Mouse (Mus musculus): ENCODE measurements around the gene Setdb1.

Setdb1 gene

DNA sequence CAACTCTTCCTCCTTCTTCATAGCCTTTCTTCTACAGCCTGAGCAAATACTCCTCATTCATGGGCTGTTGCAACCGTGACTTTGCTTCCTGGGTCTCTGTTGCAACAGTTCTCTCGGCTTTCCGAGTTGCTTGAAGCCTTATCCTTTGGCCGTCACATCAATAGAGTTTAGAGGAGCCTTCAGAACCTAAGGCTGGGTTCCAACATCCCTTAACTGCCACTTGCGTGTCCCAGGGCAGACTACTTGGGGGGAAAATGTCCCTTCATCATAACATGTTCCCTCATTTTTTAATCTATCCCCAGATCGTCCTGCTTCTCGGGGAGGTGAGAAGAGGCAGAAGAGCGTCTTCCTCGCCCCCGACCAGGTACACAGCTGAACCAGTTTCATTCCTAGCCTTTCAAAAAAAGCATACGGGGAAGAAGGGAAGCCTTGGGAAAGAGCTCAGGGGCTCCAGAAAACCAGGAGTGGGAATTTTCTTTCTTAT lies 74.6 kb downstream of the Setdb1 start:
- in situ Hi-C loops (cut with MboI; ENCODE audit: low pct_unique_long_range_greater_than_20kb in 1 of 2, low sequenced_read_pairs in 2 of 2, unreplicated experiment in 1 of 2): no loop called here

DNA sequence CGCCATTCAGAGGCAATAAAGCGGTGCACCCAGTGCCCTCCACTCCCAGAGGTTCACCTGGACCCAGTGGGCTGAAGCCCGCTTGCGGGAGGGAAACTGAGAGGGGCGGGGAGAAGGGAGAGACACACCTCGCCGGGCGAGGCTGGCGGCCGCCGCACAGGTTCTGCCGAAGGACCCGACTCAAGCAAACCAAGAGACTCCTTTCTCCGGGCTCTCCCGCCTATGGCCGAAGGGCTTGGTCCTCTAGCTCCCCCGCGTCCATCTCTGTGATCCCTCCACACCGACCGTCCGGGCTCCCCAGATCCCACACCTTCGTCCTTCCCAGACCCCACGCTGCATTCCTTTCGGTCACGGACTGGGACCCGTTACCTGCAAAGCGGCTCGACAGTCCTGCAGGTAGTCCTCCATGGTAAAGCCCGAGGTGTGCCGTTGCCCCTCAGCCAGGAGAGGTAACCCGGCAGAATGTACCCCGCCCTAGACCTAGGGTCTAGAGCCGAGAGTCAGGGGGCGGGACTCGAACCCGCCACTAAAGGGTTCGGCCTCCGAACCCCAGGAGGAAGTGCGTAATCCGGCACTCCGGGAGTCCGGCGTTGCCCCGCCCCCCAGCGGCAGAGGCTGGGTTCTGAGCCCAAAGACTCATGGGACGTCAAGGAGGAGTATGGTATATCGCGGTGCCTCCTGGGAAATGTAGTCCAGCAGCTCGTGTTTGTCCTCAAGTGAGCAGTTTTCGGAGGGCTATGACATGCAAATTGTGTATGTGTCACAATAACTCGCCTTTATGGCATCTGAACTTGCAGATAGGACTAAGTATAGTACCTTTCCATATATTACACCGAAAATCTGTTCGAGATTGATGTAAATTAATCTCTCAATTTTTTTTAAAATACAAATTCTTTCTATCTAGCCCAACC lies 75.5 kb downstream of the Setdb1 start, which contains the start of the genes Mindy1 and Prune1:
Gene Mindy1, plus strand, starts transcription at position 130 of the 911 bp plus-strand sequence.
Gene Prune1, minus strand, starts transcription at position 861 of the 911 bp plus-strand sequence.
- in situ Hi-C loops (cut with MboI; ENCODE audit: low pct_unique_long_range_greater_than_20kb in 1 of 2, low sequenced_read_pairs in 2 of 2, unreplicated experiment in 1 of 2): no loop called here

DNA sequence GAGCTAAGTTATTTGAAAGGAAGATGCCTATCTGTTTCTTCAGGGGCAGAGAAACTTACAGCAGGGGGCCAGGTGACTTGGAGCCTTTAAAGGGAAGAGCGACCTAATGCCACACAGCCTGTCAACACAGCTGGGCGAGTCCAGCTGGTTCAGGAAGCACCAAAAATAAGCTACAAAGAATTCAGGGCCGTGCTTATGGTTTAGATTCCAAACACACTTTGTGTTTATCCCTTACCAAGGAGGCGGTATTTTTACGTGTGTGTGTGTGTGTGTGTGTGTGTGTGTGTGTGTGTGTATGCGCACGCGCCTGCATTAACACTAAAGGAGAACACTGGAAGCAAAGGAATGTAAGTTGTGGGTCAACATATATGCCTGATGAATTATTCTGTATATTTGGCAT lies 76.3 kb downstream of the Setdb1 start:
- in situ Hi-C loops (cut with MboI; ENCODE audit: low pct_unique_long_range_greater_than_20kb in 1 of 2, low sequenced_read_pairs in 2 of 2, unreplicated experiment in 1 of 2): no loop called here

DNA sequence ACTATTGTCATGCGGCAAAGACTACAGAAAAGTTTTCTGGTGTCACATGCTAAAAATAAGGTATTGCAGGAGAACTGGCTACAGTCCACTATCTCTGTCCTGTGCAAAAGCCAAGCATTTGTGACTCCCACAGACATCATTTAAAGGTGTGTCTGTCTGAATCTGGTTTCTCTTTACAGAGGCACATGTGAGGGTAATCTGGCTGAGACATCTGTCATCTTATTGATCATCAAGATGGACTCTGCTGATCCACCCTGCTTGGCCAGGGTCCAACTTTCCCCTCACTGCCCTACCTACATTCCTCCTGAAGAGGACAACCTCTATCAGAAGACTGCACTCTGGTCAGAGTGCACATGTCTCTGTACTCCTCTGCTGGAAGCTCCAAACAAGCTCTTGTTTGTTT lies 79.9 kb downstream of the Setdb1 start:
- in situ Hi-C loops (cut with MboI; ENCODE audit: low pct_unique_long_range_greater_than_20kb in 1 of 2, low sequenced_read_pairs in 2 of 2, unreplicated experiment in 1 of 2): no loop called here

DNA sequence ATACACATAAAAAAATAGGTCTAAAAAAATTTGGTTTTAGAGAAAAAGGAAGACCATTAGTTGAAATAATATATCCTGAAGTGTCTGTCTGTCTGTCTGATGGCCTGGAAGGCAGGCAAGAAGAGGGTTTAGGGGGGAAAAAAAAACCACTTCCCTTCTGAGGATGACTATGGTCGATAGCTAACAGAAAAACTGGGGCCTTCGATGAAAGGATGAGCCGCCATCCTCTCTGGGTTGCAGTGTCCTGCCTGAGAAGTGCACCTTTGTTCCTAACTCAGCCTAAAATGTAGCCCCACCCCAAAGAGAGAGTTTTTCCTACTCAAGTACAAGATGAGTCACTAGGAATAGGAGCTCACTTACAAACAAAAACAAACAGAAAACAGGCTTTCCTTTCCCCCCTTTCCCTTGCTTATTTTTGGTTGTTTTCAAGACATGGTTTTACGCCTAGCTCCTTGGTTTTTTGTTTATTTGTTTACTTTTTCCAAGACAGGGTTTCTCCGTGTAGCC lies 80.5 kb downstream of the Setdb1 start:
- in situ Hi-C loops (cut with MboI; ENCODE audit: low pct_unique_long_range_greater_than_20kb in 1 of 2, low sequenced_read_pairs in 2 of 2, unreplicated experiment in 1 of 2): no loop called here

DNA sequence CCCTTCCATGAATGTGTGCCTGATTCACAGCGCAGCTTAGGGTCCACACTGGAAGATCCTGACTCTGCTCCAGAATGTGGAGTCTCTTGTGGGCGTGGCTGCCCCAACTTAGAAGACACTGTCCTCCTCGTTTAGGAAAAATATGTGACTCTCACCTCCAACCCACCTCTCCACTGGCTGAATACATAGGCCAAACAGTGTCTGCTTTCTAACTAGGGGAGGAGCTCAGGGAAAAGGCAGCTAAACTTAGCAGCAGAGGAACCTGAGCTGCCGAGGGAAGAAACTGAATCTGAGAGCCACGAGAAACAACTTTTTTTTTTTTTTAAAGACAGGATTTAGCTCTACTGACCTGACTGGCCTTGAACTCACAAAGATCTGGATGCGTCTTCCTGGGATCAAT lies 81.8 kb downstream of the Setdb1 start:
- in situ Hi-C loops (cut with MboI; ENCODE audit: low pct_unique_long_range_greater_than_20kb in 1 of 2, low sequenced_read_pairs in 2 of 2, unreplicated experiment in 1 of 2): no loop called here

DNA sequence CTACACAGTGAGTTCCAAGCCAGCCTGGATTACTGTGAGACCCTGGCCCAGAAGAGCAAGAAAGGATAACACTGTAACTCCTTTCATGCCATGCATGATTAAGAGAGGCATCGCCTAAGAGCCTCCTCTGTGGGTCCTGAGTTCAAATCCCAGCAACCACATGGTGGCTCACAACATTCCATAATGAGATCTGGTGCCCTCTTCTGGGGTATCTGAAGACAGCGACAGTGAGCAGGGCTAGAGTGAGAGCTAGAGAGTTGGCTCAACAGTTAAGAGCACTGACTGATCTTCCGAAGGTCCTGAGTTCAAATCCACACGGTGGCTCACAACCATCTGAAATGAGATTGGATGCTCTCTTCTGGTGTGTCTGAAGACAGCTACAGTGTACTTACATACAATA lies 82.5 kb downstream of the Setdb1 start:
- in situ Hi-C loops (cut with MboI; ENCODE audit: low pct_unique_long_range_greater_than_20kb in 1 of 2, low sequenced_read_pairs in 2 of 2, unreplicated experiment in 1 of 2): no loop called here
